Mouse (Mus musculus) layer of hippocampus, adult 9-10 months (tissue): ENCODE data around the gene Cct6b.
"Not testable (repeated sequence)": the region's sequence is repeated elsewhere in the genome, so short reads cannot be mapped to it uniquely, and the experiment has no call there.

Source experiments
- DNase-seq: peaks from one replicate; pipeline ENCODE4 v3.0.0; 2022; ENCODE audit warnings: low spot score

Gene Cct6b

DNA sequence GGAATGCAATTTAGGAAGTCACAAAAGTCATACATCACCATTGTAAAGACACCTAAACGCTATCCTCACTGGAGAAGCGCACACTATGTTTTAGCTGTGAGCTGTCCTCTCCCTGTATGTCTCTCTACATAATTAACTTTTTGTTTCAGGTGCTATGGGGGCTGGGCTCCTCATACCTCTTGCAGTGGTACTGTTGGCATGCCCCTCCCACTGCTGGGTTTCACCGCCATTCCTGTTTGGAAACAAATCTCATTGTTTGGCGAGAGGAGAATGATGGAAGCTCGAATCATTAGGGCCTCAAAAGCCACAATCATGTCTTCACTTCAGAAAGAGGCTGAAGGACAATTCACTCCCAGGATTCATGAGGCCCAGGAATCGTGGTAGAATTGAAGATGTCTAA lies 59.0 kb downstream of the Cct6b start:
- no peak for DNase-seq

DNA sequence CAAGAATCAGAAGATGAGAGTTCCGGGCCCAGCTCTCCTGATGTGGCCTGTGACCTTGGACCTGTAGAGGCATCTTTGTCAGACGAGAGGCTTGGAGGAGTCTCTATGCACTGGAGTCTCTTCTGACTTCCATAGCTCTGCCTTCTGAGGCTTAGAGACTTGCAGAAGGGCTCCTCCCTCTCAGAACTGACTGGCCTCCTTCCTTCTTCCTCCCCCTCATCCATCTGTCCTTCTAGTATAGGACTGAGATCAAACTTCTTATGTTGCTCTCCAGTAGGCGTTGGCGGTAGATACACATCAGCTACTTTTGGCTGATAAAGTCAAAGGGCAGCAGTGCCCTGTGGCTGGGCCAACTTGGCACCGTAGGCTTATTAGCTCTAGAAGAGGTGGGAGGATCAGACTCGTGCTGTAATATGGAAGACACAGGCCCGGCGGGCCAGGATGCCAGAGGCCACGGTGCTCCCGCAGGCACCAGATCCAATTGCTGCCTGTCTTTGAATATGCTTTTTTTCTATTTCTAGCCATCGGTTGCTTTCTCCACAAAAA lies 64.2 kb downstream of the Cct6b start:
- no peak for DNase-seq

DNA sequence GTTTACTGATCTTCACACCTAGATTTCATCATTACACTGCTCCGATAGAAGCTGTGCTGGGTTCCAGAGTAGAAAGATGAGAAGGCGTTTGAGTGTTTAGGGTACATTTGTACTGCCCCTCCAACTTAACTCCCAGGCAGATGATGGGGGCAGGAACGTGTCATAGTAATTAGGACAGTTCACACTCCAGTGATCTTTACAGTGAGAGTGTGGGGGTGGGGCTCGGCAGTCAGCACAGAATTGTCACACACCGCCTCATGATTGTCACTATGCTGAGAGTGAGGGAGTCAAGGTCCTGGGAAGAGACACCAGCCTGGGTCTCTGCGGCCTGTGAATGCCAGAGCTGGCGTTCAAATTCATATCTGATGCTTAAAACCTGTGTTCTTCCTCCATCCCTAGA lies 68.2 kb downstream of the Cct6b start:
- no peak for DNase-seq

DNA sequence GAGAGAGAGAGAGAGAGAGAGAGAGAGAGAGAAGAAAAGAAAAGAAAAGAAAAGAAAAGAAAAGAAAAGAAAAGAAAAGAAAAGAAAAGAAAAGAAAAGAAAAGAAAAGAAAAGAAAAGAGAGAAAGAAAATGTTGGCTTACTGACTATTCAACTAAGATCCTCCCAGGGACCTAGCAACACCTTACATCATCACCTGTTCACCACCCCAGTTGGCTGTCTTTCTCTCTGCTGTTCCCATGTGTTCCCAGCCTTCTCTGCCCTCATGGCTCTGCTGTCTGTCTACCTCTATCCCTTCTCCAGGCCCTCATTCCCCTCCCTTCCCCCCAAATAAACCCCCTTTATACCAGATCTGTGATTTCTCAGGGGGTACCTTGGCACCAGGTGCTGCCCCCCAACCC lies 69.2 kb downstream of the Cct6b start:
- not testable (repeated sequence) for DNase-seq

DNA sequence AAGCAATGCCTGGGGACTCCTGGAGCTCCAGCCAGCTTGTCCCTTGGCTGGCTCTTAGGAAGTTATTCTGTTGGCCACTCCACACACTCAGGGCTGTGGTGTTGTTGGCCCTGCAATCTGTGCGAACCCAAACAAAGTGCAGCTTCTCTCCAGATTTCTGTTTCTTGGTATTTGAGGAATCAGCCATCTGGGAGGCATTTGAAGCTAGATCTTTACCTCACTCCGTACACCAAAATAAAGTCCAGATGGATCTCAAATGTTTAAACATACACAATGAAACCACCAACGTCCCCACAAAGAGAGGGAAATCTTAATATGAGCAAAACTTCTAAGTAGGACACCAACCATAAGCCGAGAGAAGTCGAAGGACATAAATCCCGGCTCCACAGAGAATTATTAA lies 71.5 kb downstream of the Cct6b start:
- no peak for DNase-seq

DNA sequence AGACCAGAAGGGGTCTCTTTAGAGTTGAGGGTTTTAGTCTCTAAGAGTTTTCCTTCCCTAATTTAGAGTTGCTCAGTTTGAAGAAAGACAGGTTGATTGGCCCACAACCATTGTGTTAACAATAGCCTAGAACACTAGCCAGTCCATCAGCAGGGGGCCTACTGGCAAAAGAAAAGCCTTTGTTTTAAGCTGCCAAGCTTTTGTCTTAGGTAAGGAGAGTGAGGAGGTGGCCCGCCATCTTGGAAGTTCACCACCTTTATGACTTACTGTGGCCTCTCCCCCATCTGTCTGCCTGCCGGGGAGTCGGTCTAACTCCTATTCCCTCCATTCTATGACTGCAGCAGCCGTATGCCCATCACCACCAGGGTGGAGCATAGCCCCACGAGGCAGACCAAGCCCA lies 73.6 kb downstream of the Cct6b start:
- no peak for DNase-seq

DNA sequence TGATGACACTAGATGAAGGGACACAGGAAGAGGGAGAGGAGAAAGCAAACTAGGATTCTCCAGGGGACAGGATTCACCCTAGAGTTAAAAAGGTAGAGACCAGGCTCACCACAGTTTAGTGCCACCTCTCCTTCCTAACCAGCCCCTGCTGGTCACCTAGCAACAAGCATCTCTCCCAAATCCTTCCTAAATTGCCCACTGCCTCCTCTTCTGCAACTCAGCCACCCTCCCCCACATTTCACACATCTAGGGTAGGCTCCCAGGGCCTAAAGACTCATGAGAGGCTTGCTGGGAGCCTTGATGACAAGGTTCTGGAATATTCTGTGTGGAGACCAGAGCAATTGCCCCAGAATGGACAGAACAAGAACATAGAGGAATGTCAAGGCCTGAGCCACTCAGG lies 76.5 kb downstream of the Cct6b start:
- DNase-seq, result no peak

DNA sequence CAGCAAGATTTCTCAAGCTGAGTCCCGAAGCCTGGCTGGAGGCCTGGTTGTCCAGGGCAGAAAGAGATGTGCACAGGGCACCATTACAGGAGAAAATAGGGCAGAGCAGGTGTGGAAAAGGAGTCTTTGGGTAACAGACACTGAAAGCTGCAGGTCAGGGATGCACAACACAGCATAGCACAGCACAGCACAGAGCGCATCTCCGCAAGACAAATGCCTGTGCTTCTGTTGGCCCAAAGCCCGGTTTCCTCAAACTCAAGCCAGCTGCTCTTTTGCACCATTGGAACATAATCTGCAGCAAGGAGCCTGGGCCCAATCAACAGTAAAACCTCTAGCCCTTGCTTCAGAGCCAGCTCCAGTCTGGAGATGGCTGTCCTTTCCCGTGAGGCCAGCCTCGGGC lies 79.4 kb downstream of the Cct6b start:
- peak; percentile 61 for DNase-seq

DNA sequence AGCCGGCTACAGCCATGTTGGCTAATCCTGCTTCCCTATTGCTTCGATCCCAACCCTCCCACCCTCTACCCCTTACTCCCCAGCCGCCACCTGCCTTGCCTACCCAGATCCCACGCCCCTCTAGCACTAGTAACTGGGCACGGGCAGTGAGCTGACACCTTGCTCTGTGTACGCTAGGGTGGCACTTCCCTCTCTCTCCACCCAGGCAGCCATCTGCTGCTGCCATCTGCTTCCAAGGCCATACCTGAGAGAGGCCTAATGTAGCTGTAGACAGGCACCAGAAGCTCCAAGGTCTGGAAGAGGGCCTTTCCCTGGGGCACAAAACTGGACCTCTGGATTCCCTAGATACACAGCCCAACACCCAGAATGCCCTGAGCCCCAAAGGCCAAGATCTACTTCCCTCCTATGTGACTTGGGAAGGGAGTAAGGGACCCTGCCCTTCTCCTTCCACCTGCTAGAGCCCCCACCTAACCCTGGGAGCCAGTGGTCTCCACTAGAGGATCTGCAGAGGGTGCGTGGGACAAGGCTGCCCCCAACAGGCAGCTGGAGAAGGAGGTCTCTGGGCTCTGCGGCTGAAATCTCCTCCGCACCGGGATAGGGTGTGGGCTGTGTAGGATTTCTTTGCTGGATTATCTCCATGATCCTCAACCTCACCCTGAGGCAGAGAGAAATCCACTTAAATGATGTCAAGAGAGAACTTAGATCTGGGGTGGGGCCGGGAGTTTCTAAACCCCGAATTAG lies 80.2 kb downstream of the Cct6b start:
- no peak for DNase-seq

DNA sequence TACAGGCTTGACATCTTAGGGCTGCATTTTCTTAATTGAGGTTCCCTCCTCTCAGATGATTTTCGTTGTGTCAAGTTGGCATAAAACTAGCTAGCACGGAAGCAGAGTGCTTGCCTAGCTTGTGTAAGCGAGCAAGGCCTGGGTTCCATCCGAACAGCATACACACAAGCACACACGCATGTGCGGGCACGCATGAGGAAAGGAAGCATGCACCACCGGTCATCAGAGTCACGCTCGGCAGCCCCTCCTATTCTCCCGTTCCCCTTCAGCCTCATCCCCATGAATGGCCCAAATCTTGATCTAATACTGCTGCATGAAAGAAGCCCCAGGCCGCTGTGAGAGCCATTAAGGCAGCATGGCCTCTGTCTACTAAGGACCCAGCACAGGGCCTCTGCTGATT lies 85.6 kb downstream of the Cct6b start:
- DNase-seq, result no peak
